Mouse (Mus musculus) CD4-positive, CD25-positive, alpha-beta regulatory T cell, adult 4 months (primary cell): ENCODE data around the gene Qrsl1. TPM values are rescaled to one million over a fixed set of nuclear protein-coding genes. Genes with fewer than 3 reads are reported as not detected.
"Not testable (repeated sequence)": the region's sequence is repeated elsewhere in the genome, so short reads cannot be mapped to it uniquely, and the experiment has no call there.

ENCODE experiments used
- ATAC-seq: one replicate; pipeline ENCODE4 v1.8.0; 2017
- polyA plus RNA-seq, 2 experiments: library from polyadenylated mRNA; unstranded; fragments of 100-300 nt; shearing (Covaris generic); gene quantifications; one replicate each; pipeline ENCODE4 v1.2.1; 2017

Gene Qrsl1
- 10 to 100 TPM; 21.3 to 24.1 TPM for polyA plus RNA-seq

DNA sequence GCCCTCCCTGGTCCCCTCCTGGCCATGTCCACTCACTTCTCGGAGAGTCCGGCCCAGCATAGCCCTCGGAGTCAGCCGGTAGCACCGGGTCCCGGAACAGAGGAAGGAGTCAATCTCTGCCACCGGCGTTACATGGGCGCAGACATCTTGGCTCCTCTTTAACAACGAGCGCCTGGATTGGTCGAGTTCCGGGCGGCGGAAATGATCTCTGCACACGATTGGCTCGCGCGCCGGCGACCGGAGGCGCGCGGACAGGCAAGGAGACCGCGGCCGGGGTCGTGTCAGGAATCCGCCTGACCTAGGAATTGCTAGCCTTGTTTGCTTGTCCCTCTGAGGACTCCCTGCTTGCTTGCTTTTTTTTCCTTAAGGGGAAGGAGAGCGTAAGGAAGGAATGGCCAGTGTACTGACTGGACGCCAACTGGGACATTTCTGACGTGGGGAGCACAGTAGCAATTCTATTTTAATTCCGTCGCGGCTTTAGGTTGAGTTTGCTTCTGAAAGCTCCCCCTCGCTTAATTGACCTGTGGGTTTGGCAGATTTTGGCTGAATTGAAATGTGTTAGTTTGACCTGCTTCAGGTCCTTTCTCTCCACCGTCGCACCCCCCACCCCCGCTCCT is at the start of gene Qrsl1, which contains the start of gene Rtn4ip1:
TSS of gene Qrsl1 (minus strand) at position 168 of the 617 bp plus-strand sequence.
TSS of gene Rtn4ip1 (plus strand) at position 230 of the 617 bp plus-strand sequence.
- peak; percentile 97 for ATAC-seq

DNA sequence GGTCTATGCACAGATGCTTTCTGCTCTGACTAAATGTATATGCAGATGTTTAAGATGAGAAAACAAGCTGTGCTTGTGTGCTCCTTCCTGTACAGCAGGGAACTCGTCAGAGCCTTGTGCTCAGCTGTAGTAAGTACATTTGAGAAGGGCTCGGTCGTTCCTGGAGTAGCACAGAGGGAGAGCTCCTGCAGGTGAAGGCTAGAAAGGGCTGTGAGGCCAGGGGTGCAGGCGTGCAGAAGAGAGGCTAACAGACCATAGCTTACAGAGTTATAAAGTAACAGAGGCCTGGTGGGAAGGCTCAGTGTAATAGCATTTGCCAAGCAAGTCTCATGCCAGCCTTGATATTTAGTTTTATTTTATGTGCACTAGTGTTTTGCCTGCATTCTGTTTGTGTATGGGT is 43.9 kb upstream of the Qrsl1 start:
- ATAC-seq = no peak

DNA sequence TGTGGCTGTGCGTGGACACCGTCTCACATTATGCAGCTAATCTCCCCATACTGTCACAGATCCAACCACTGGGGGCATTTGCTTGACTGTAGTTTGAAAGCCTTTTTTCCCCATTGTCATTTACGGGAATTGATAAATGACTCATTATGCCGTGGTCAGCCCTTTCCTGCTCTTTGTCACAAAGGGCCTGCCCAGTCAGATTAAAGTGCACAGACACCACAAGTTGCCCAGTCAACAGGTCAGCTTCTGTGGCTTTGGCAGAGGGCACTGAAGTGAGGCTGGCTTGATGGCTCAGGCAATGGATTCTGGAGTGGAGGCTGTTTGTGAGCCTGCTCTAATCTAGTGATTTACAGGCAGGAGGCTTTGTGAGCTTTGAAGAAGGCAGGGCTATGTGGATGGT is 42.2 kb upstream of the Qrsl1 start:
- ATAC-seq = no peak

DNA sequence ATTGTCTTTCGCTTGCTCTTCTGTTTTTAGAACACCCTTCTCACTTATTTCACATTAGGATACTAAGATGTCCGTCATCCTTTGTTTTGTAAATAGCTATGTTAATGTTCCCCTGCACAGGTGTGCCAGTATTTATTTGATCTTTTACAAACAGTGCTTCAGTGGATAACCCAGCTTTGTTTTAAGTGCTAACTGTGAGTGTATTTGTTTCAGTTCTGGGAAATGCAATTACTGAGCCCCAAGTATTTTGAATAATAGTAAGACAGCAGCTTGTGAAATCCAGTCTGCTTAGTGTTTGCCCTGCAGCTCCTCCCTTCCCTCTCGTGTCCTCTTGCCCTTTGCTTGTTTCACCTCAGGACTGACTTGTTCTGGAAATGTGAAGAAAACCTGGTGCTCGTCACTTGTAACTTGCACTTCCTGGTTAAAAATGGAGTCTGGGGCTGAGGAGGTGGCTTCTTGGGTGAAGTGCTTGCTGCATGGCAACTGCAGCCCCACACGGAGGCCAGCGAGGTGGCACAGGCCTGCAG is 37.7 kb upstream of the Qrsl1 start:
- no peak for ATAC-seq

DNA sequence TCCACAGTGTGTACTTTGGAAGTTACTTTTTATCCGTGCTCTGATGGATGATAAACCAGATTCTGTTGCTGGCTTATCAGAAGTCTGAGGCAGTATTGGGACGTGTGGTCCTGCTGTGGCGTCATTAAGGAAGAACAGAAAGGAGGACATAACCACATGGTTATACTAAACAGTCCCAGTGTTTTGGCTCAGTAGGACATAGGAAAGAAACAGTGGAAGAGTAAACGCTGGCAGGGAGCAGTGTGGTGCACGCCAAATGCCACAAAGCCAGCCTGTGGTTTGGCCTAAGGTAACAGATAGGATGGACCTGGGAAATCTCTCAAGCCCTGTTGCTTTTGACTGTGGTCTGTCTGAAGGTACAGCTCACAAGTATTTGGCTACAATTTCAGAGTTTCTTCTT is 27.1 kb upstream of the Qrsl1 start:
- no peak for ATAC-seq

DNA sequence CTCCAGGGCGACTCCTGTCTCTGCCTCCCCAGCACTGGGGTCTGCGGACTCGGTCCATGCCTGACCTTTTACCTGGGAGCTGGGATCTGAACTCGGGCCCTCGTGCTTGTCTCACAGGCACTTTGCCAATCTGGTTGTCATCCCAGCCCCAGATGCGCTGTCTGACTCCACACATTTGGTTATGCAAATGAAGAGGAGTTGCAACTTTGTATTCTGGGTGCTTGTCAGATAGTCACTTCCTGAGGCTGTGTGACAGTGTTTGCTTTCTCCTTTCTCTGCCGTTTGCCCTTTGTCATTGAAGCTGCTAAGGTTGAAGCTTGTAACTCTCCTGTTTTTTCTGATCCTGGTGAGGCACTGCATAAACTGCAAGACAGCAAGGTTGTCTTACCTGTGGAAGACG is 26.2 kb upstream of the Qrsl1 start:
- ATAC-seq = no peak

DNA sequence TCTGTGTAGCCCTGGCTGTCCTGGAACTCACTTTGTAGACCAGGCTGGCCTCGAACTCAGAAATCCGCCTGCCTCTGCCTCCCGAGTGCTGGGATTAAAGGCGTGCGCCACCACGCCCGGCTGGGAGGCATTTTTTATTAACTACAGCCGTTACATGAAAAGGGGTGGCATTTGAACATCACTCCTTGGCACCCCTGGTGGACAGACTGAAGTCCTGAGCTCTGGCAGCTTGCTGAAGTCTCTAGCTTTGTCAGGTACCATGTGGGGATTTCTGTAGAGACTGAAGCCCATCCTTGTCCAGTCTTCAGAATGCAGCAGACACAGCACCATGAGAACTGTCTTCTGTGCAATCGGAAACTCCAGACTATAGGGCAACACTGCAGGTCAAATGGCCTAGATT is 24.2 kb upstream of the Qrsl1 start:
- not testable (repeated sequence) for ATAC-seq

DNA sequence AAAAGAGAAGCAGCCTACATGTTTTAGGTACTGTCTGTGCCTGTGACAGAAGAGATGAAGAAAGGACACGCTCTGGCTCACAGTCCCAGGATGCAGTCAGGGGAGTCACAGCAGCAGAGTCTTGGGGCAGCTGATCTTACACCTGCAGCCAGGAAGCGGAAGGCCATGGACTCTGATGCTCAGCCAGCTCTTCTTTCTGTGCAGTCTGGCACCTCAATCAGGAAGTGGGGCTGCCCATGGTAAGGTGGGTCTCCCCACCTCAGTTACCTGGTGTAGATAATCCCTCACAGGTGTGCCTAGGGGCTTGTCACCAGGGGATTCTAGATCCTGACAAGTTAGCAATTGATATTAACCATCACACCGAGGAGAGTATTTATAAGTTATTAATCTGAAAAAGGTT is 21.6 kb upstream of the Qrsl1 start:
- no peak for ATAC-seq

DNA sequence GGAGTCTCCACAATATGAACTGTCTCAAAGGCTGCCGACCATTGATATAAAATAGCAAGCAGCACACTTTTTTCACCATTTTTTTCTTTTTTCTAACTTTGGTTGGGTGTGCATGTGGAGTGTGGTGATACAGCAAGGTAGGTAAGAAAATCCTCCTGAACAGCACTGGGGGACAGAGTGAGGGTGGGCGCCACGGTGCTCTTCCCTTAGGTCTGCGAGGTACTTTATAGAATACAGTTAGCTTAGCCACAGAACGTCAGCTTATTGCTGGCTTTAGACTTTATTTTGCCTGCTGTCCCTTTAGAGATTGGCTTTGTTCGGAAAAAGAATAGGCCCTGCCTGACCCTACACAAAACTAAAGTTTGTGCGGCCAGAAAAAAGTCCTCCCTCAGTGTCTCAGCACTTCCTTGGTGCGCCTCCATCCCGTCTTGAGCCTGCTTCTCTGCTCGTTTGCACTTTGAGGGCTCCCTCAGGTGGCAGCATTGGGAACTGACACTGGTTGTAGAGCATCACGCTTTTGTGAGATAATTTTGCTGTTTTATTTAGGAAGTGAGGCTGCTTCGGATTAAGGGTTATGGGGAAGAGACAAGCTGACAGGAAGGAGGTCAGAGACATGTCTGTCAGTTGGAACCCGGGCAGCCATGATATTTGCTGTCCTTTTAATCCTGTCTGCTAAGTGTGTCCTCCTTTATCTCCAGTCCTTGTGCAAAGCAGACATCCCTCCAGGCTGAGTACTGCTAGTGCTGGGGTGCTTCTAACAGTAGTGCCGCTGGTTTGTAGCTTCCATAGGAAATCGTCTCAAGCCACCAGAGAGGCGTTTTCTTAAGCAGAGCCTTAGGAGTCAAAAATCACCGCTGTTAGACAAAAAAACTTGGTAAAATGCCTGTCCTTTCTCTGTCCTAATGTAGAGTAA is 17.4 kb upstream of the Qrsl1 start:
- peak; percentile 93 for ATAC-seq

DNA sequence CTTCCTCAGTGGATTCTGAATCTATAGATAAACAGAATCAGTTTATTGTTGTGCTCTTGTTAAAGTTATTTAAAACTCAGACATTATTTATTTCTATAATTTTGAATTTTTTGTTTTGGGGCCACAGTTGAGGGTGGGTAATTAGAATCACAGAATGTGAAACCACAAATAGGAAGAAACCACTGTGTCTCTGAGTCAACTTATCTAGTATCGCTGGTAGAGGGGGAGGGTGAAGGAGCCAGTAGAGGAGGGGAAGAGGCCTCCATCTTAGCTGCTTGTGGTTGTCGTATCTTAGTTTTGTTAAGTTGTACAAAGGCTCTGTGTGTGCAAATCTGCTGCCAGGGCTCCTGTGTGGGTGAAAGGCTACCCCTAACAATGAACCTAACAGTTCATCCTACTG is 15.2 kb upstream of the Qrsl1 start:
- no peak for ATAC-seq

DNA sequence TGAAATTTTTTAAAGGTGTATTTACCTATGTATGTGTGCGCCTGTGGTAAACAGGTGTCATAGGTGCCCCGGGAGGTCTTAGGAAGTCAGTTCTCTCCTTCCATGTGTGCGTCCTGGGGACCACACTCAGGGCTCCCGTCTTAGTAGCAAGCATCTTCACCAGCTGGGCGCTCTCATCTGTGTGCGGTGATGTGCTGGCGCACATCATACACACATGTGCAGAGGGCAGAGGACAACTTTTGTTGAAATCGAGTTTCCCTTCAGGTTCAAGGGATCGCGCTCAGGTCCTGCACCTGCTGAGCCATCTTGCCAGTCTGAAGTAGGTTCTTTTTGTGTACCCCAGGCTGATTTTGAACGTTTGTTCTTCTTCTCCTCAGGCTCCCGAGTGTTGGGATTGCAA is 14.6 kb upstream of the Qrsl1 start:
- no peak for ATAC-seq

DNA sequence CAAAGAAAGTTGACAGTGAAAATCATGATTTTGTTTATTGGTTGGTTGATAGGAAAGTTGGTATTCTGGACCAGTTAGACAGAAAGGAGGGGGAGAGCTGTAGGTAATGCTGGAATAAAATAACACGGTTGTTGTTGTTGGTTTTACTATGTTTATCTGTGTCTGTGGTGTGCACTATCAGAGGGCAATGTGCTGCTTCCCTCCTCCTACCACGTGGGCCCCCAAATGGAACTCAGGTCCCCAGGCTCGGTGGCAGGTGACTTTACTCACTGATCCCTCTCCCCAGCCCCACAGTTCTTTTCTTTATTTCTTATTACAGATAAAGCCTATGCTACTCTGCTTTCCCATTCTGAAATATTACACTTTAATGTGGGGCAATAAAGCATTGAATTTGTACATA is 10.7 kb upstream of the Qrsl1 start:
- ATAC-seq = no peak

DNA sequence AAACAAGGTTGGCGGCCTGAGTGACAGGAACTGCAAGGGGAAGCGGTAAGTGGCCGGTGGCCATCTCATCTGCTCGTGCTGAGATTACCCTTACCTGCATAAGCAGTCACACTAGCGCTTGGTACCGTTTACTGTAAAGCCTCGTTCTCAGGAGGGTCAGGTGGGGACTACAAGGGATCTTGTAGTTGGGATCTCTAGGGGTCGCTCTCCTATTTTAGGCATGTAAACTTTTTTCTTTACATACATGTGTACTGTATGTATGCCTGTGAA is 9.3 kb upstream of the Qrsl1 start:
- ATAC-seq = no peak

DNA sequence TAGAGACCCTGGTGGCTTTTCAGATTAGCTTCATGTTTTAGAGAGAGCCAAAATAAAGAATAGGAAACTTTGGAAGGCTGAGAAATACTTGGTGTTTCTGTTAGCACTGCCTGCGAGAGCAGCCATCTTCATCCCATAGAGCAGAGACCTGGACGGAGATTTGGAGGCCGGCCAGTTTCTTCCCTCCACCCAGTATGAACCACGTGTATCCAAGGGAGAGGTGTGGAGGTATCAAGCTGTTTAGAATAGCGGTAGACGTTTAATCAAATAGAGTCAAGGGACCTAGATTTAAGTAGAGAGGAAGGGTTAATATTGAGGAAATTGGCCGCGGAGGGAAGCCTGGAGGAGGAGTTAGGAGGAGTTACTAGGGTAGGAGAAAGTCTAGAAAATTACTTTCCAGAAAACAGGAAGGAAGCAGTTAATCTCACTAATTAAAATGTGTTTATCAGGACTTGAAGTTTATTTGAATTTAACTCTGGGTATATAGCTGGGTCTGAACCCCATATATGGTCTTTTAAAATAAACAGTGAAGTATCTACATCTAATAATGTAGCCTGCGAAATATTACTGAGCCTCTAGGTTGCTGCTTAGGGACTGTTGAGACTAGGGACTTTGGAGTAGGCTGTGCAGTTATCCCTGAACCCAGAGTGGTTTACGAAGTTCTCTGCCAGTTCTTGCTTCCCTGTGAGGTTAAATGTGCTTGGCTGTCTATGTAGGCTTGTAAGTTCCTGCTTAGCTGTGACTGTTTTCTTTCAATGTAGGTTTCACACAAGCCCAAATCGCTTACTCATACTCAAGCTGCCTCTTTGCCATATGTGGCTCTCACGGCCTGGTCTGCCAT is 8.7 kb upstream of the Qrsl1 start:
- ATAC-seq = no peak

DNA sequence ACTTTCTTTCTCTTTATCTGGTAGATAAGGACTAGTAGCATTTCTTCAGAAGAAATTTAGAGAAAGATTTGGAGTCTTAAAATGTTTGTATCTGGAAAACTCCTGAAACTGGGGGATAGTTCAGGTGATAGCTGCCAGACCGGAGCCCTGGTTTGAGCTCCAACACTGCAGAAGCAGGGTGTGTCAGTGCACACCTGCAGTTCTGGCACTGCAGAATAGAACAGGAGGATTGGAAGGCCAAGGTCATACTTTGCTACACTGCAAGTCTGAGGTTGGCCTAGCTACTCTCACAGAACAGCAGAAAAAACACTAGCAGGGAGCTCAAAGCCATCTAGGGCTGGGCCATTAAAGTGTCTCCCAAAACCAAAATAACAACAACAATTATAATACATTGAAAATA is 3.0 kb upstream of the Qrsl1 start:
- ATAC-seq = no peak

DNA sequence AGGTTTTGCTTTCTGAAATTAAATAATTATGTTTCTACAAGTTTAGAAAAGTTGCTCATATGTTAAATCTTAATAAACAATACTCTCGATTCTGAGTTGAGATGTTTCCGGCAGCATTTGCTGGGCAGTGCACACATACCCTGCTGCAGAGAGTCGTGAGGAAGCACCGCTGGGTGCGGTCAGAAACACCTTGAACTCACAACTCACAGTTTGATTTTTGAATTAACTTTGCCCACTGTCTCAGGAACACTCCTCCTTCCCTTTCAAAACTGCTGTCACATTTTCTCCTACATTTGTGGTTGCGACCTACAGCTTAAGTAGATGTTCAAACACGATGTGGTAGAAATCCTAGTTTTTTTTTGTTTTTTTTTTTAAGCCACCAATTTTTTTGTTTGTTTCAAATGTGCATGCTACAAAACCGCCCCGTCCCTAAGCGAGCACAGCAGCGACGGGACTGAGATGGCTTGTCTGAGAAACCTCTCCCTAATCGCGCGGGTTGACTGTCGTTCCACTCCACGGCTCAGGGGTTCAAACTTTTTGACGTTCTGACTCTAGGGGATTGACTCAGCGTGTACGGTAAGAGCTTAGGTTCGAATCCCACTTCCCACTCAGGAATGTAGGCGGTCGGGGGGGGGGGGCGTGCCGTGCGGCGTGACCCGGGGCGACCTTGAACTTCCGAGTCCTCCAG is 518 bp downstream of the Qrsl1 start:
- peak; percentile 63 for ATAC-seq

DNA sequence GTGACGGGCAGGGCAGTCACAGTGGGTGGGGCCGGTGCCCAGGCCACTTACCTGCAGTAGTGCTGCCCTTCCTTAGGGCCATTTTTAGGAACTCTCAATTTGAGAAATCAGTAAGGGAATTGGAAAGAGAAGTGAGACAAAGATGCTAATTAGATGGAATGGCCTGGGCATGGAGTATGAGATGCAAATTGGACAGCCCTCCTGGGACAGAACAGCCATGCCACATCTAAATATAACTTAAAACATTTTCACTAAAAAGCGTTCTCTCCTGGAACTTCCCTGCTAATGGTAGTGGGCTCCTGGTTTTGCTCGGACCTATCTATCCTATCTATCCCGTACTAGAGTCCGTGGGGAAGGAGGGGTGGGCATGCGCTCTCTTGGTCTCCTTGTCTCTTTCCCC is 3.3 kb downstream of the Qrsl1 start:
- ATAC-seq = no peak

DNA sequence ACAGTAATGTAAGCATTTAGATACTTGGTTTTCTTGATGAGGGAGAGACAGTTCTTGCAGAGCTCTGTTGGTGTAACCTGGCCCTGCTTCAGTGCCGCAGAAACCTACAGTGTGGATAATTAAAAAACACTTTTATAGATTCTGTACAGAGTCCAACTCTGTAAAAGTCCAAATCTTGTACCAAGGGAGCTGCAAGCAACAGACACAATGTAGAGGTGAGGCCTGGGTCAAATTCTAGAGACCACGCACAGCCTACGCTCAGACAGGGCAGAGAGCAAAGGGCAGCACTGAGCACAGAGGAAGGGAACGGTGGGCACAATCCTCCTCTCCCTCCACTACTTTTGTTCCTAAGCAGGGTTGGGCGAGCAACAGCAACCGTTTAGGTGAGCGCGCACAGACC is 5.5 kb downstream of the Qrsl1 start:
- ATAC-seq = no peak

DNA sequence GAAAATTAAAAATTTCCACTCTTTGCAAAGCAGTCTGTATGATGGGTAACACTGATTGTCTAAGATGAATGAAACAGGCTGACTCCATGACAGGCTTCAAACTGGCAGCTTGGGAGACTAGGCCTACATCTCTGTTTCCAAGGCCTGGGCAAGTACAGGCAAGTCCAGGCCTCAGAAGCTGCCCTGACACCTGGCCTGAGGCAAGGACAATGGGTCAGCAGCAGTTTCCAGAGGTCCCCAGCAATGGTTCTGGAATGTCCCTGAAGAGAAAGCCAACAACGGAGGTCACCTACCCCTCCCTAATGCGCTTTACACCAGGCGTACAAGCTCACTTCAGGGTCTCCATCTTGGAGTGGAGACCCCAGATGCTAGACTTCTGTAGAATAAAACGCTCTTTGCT is 8.6 kb downstream of the Qrsl1 start:
- no peak for ATAC-seq

DNA sequence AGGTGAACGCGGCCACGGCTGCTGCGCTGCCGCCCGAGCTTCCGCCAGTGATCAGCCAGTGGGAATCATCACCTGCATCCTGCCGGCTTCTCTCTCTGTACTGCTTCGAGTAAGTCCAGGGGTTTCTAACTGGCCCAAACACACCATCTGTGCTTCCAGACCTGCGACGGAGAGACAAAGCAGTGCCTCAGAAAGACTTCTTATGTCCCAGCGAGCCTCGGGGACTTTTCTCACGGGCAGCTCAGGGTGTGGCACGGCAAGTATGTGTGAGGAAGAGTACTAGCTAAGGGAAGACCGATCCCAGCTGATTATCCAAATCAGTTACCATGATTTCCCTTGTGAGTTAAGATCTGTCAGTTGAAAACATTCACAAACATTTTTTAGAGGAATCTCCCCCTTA is 12.6 kb downstream of the Qrsl1 start:
- ATAC-seq = no peak

DNA sequence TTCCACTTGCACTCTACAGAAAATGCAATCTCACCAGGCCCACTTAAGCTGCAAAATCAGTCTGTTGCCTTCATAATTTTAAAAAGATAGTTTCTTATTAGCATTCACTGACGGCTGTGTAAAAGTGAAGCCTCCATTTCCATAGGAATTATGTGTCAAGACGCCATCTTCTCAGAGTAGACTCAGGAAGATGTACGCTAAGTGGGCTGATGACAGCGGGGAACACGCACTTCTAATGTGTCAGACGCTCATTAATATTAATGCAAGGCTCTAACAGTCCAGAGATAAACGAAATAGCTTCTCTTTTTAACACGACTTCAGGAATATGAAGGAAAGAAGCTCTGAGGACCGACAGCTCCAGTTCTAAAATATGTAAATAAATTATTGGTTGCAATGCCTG is 13.9 kb downstream of the Qrsl1 start:
- ATAC-seq = no peak

DNA sequence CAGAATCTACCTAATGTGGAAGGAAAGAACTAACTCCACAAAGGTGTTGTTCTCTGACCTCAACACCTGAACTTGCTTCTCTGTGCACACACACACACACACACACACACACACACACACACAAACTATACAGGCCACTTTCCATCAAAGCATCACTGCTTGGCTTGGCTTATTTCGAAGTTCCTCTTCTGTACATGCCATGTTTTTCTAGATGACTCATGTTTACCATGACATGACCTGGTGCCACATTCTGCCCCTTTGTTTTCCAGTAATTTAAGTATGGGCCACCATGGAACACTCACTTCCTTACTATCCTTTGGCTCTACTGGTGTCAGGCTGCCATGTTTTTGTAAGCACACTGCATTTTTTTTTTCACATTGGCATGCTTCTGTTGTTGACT is 30.1 kb downstream of the Qrsl1 start:
- ATAC-seq = no peak

DNA sequence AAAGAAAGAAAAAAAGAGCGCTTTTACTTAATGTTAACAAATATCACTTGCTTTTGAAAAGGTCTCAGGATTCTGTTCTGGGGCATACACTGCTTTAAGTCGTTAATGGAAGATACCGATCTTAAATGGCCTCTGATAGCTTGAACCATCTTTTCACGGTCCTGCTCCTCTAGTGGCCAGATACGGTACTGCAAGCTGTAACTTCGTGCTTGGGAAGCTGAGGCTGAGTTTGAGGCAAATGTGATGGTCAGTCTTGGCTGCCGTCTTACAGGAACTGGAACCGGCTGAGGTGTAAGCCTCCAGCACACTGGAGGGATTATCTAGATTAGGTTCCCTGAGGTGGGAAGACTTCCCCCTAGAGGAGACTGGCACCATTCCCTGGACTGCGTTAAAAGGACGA is 30.8 kb downstream of the Qrsl1 start:
- ATAC-seq = no peak
